Mouse (Mus musculus) T-cell, adult 66 days (primary cell): Measurements from ENCODE around the gene Ifit3. TPM values are rescaled to one million over a fixed set of nuclear protein-coding genes. Genes with fewer than 3 reads are reported as not detected.

Experiments used
- total RNA-seq, 2 experiments: library from RNA; stranded (reverse); gene quantifications; 3 replicates in 1 of 2; 4 replicates in 1 of 2; pipeline ENCODE4 v1.2.4; 2023

The Ifit3 gene
- total RNA-seq = 10 to 100 TPM; 10.3 to 15.4 TPM

DNA sequence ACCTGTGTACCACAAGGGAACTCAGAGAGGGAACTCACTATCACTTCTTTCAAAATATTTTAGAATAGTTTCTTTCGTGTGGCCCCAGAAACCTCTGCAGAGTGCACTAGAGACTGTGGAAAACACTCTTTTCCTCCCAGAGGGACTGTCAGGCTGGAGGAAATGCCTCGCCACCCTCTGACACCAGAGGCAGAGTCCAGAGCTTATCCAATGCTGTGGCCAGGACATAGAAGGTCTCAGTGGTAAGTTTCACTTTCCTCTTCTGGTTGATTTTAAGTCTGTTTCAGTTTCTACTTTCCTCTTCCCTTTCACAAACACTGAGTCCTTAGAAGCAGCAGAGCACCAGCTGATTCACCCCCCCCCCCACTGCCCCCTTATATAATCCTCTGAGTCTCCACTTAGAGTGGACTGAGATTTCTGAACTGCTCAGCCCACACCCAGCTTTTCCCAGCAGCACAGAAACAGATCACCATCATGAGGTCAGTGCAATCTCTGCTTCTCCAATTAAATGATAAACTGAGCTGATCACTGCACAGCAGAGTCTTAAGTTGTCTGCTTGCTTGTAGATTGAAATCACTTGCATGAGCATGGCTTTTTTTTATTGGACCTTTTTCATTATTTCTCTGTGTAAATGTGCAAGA lies at the start of gene Ifit3:
Ifit3 (plus strand) TSS at position 406 of the 641 bp plus-strand sequence.

DNA sequence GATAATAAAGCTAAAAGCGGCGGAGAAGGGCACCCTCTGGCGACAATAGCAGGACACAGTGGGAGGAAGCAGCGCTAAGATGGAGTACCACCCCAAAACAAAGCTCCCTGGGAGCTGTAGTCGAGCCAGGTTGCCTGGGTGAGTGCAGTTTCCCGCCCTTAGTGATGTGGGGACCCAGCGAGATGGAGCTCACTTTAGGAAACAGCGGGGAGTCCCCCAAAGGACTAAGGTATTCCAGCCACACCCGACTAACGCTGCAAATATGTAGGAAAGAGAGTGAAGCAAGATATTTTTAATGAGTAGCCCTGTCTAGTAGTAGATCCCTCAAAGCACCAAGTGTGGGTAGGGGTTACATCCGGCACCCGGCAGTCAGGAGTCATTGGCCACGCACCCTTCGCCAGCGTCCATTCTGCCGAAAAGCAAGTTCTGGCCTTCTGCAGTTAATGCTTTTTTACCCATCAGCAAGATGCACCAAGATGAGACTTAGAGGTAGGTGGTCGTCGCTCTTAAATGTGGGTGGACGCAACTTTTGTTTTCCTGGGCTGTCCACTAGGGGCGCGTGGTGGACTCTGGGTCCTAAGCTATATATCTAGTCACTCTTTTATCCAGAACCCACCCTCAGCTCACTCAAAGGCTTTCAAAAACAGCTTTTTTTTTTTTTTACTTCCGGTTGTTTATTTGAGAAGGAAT lies 32.7 kb upstream of the Ifit3 start, which contains the start of gene Ifit2:
Ifit2 (plus strand) TSS at position 161 of the 690 bp plus-strand sequence.

DNA sequence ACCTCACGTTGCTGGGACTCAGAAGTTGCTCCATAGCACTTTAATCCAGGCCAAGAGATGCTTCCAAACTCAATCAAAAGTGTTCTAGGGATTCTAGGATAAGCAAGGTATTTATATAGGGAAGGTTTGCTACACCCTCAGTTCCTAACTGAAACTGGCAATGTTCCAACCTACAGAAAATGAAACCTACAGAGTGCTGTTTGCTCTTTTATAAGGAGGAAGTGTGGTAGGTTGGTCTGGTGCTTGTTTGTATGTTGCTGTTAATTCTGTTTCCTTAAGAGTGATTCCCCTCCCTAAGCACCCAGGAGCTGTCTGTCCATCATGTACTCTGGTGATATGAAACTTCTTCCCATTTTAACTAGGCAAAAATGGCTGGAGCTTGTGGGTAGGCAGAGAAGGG lies 18.6 kb downstream of the Ifit3 start, which contains the start of gene Ifit1bl1:
Ifit1bl1 (minus strand) TSS at position 69 of the 400 bp plus-strand sequence.

DNA sequence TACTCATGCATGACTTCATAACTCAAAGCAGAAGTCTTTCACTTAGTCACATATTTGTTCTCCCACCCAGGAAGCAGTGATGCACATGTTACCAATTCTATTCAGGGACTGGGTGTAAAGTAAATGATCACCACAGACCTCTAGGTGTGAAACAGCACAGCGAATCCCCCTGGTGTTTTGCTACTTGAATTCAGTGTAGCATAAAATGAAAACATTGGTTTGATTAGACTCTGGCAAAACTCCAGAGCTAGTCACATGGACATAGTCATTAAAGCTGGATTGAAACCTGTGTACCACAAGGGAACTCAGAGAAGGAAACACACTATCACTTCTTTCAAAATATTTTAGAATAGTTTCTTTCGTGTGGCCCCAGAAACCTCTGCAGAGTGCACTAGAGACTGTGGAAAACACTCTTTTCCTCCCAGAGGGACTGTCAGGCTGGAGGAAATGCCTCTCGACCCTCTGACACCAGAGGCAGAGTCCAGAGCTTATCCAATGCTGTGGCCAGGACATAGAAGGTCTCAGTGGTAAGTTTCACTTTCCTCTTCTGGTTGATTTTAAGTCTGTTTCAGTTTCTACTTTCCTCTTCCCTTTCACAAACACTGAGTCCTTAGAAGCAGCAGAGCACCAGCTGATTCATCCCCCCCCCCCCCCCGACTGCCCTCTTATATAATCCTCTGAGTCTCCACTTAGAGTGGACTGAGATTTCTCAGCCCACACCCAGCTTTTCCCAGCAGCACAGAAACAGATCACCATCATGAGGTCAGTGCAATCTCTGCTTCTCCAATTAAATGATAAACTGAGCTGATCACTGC lies 24.1 kb downstream of the Ifit3 start, which contains the start of gene Ifit3b:
Ifit3b (plus strand) TSS at position 734 of the 815 bp plus-strand sequence.

Other genes starting within 250 kb of the Ifit3 start
- not detected for gene Ch25h, start 108.4 kb upstream of the Ifit3 start, total RNA-seq
- gene Lipa, start 56.1 kb upstream of the Ifit3 start, total RNA-seq = 10 to 100 TPM; 63.1 to 67.9 TPM
- gene Ifit2, start 32.8 kb upstream of the Ifit3 start, total RNA-seq = 10 to 100 TPM; 19.0 to 19.9 TPM
- gene Ifit1bl1, start 18.4 kb downstream of the Ifit3 start, total RNA-seq = 10 to 100 TPM; 13.0 to 16.2 TPM
- 1 to 10 TPM; 3.1 to 4.2 TPM for gene Ifit3b, start 24.4 kb downstream of the Ifit3 start, total RNA-seq
- under 1 TPM in 1 of 2 experiments, not detected in 1; 0.21 TPM for gene Ifit1bl2, start 57.2 kb downstream of the Ifit3 start, total RNA-seq
- 10 to 100 TPM; 11.7 to 19.1 TPM for gene Ifit1, start 57.3 kb downstream of the Ifit3 start, total RNA-seq
- not detected for gene Slc16a12, start 163.8 kb downstream of the Ifit3 start, total RNA-seq